Mouse (Mus musculus) cerebellum, postnatal 10 days (tissue): Measurements from ENCODE around the gene Cgrrf1.

Experiments used
- DNase-seq, 2 experiments: peaks; one replicate each; pipeline ENCODE4 v3.0.0; 2021; ENCODE audit warnings: mixed read lengths in 2 of 2

Cgrrf1 gene

DNA sequence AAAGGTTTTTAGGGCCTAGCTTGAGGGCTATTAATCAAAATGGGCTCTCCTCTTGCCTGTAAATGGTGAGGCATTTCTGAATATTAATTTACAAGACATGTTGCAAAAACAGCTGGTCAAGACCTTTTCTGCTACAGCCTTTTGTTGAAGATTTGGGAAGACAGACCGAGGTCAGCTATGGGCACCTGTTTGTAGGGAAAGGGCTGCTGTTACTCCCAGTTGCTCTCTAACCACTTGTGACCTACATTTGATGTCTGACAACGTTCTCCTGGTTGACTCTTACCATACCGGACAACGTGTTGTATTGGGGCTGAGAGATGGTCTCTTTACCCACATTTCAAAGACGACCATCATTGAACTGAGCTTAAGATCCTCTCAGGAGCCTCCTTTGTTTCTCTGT lies 66.0 kb downstream of the Cgrrf1 start:
- DNase-seq = no peak

- DNase-seq = no peak
These were observed 66.7 kb downstream of the Cgrrf1 start for GRCm38 (mm10) chr14:46898626-46899025.

- no peak for DNase-seq
These were observed 70.7 kb downstream of the Cgrrf1 start for GRCm38 (mm10) chr14:46902498-46903087.
